Mouse (Mus musculus) c-Kit-positive CD71-positive TER-119-positive erythroid progenitor cells, embryonic 14.5 days (primary cell): ENCODE measurements at regions not wholly inside any gene's neighbourhood (a gene's known extent, or its start where the extent isn't known, plus 50 kb on each side); places are given as distances from the start of the nearest gene placed in this dataset.

Source experiments
- DNase-seq: peaks from one replicate; pipeline ENCODE4 v3.0.0-alpha.2; 2013; ENCODE audit warnings: low spot score

DNA sequence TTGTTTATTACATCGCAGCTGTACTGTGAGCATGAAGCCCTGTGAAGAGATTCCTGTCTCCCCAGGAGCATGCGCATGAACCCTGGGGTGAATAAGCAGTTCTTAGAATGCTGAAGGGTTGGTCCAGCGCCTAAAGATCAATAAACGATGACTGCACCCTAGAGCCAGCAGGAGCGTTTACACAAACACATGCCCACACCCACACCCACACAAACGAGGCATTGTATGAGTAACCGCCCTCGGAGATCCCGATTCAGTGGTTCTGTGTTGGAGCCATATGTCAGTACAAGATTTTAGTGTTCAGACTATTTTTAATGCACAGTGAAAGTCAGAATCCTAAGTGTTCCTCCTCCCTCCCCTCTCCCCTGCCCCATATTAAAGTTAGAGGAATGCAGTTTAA, 57.3 kb downstream of the Edn1 start:
- DNase-seq: no peak

DNA sequence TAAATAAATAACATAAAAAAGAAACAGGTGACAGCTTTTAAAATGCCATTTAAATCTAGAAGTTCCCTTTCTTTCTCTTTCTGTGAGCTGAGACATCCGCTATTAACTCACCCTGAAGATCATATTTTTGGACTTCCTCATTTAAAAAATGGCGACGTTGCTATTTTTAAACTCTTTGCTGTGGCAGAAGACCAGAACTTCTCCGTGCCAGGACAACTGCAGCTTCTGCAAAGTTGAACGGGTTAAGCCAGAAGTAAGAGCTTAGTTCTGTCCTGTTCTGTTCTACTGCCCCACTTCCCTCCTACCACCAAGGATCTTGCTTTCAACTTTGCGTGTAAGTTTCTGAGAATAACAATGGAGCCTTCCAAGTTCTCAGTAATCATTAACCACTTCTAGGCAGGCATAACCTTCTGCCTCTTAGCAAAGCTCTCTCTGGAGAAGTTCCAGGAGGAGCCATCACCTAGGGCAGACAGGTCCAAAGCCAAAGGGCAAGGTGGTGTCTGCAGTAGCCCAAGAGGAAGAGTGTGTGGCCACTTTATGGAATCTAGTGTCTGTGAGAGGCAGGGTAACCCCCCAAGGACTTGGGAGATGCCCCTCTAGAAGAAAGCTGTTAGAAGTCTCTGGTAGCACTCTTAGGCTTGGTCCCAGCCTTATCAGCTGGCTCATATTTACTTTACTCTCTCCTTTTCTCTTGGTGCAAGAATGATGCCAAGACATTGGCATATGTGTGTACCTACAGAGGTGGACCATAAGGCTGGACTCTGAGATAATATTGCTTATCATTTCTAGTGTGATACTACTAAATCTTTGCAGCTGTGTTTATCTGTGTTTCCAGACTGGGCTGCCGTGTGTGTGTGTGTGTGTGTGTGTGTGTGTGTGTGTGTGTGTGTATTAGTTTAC, 66.6 kb downstream of the Edn1 start:
- DNase-seq: no peak

DNA sequence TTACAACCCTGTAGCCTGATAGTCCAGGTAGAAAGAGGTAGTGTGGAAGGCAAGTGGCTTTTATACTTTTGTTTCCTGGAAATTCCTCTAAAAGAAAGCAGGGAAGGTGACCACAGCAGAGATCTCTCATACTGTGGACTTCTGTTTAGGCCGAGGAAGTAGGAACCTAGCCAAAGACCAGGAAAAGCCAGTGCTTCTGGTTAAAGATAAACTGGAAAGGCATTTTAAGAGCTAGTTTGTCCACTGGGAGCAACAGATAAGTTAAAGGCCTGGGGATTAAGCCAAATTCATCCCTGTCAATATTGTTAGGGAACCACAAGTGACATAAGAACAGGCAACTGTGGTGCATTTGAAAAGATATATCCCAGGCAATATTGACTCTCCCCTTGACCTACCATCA, 68.5 kb downstream of the Edn1 start:
- DNase-seq: no peak

DNA sequence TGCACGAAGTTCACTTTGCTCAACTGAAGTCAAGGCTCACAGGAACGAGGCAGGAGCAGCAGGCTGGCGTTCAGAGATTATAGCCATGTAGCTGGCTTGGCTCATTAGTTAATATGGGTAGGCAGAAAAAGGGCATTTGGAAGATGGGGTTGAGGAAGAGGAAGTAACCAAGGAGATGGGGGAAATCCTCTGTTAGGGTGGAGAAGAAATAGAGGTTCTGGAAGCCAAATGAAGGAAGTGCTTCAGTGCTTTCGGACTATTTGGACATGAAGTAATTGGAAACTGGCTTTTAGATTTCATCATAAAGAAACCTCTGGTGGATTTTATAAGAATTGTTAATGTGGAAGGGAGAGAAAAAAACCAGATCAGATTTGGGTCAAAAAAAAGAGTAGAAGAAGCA, 70.9 kb downstream of the Edn1 start:
- no peak for DNase-seq

DNA sequence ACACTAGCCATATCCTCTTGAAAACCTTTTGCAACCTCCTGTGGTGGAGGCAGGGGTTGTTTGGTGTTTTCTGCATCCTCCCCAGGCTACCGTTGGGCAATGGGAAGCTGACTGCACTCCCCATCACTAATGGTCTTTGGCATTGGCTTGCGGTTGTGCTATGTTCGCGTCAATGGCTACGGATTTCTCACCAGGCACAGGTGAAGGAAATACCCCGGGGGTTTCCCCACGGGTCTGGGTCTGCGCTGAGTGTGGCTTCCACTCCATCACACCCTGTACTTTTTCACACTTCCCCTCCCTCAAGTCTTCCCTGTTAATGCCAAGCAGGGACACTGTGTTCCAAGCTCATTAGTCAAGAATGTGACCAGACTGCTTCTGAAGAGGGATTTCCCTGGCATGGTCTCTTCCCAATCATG, 72.9 kb downstream of the Edn1 start:
- DNase-seq: no peak

DNA sequence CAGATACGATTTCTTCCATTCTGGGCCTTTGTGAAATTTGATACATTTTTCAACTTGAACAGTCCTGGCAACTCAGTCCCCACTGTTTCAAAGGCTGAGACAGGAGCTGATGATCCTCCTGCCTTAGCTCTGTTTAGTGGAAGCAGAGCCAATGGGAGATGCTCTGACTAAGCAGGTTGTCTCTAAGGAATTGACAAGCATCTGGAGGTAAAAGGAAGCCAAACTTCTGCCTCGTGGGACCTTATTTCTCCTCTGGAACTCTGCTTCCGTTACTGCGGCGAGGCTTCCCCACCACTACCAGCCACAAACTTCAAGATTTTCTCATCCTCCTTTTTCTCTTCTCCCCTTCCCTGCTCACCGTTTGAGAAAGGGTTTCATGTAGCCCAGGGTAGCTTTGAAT, 78.4 kb downstream of the Edn1 start:
- no peak for DNase-seq

DNA sequence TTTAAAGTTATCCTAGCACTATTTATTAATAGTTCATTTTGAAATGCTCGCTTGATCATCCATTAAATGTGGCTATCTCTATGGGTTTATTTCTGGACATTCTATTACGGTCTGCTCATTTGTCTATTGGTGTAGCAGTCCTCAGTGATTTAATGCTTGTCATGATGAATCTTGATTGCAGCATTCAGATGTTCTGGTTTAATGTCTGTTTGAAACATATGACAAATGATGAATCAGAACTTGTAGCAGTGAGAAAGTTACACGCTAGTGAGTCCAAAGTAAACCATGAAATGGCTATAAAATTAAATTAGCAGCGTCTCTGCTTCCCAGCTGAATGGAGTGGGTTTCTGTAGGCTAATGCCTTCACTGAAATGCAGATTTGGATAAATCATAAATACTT, 81.8 kb downstream of the Edn1 start:
- no peak for DNase-seq

DNA sequence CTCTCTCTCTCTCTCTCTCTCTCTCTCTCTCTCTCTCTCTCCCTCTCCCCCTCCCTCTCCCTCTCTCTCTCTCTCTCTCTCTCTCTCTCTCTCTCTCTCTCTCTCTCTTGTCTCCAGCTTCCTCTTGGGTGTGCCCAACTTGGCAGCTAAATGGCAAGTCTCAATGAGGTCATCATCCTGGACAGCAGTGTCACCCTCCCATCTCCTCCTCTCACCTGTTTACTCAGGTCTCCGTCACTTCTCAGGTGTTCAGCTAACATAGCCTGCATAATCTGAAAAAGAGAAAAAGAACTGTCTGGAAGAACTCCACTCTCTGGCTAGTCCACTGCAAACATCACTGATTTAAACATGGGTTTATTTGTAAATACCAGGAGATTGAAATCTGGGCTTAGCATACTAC, 89.1 kb downstream of the Edn1 start:
- no peak for DNase-seq

DNA sequence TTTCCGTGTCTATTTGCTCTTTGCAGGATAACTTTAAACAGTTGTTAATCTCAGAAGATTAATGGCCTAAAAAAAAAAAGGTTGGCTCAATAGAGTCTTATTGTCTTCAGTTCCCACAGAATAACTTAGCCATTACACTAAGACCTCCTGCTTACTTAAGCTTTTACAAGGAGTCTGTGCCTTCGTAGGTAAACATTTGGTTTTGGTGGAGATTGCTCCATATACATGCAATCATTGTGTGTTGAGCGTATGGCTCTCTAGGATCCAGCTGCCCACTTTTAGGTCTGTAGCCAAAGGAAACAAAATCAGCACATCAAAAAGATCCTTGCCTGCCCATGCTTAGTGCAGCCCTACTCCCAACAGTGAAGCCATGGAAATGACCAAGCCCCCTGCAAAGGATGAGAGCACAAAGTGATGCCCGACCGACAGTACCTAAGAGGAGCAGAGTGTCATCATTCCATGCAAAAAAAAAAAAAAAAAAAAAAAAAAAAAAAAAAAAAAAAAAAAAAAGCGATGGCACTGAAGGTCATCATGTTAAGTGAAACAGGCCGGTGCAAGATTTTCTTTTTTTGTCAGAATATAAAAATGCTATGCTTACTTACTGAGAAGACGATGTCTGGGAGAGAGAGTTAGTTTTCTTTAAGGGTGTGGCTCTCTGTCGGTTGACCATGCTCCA, 90.2 kb downstream of the Edn1 start:
- no peak for DNase-seq

DNA sequence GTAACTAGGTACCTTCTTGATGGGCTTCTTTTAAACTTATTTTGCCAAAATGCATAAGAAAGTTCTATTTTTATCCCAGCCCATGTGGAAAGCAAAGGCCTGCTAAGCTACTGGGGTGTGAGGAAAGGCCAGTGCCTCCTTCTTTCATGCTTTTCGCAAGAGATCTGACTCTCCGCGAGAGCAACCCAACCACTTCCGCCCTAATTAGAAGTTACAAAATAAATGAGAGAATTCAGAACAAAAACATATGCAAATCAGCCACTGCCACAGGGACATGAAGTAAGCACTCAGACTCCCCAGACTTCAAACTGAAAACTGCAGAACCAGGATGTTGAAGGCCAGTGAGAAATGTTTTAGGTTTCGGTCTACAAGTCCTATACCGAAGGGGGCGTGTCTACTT, 91.4 kb downstream of the Edn1 start:
- no peak for DNase-seq

DNA sequence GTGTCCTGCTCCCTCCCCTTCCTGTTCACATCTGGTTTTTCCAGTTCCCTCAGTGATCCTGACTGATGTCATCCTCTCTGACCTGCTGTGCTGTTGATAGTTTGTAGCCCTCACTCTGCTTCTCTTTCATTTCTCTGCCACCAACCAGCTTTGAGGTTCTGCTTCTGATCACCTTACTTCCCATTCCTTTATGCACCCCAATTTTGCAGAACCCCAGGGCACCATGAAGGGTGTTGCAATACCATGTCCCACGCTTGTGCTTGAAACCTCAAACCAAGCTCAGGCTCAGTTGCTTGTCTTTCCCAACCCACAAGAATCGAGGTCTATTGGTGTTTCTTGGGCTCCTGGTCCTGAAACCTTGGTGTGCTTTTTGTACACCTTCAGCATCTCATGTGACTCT, 93.3 kb downstream of the Edn1 start:
- DNase-seq: no peak

DNA sequence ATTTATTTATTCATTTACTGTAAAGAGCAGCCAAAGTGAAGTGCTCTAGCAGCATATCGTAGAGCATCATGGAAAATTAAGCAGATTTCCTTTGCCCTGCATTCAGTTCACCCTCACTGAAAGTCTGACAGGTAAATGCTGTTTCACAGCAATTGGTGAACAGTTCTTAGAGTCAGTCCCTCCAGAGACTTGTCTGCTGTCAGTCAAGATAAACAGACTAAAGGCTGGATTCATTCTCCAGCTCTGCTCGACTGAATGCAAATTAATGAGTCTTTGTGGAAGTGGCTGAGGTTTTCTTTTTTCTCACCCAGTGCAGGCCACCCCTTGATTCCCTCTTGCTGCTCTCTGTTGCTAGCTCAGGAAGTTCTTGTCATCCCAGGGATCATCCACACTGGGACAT, 100.2 kb downstream of the Edn1 start:
- DNase-seq: no peak

DNA sequence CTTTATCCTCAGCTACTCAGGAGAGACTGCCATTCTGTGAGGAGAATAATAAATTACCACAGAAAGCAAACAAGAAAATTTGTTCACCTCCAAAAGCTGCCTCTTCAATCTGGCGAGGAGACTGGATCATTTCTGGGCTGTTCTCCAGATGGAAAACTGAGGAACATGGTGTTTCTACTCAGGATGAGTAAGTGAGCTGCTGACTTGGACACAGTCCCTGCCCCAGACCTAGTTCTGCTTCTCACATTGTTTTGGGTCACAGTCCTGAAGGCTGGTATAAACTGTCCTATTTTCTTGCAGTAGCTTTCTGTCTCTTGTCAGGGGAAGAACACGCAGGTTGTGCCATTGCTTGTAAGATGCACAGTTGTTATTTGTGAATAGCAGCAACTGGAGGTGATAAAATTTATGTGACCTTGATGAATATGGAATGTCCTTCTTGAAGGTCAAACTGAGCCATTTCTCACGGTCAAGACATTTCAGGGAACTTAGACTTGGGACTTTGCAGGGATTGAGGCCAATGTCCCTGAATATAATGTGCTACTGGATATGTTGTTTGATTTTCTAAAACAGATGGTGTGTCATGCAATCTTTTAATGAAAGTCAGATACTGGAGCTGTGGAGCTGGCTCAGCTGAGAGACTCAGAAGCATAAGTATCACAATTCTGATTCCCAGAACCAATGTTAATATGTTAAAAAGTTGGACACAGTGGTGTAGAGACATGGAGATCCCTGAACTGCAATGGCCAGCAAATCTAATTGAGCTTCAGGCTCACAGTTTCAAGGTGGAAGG, 102.2 kb downstream of the Edn1 start:
- no peak for DNase-seq

DNA sequence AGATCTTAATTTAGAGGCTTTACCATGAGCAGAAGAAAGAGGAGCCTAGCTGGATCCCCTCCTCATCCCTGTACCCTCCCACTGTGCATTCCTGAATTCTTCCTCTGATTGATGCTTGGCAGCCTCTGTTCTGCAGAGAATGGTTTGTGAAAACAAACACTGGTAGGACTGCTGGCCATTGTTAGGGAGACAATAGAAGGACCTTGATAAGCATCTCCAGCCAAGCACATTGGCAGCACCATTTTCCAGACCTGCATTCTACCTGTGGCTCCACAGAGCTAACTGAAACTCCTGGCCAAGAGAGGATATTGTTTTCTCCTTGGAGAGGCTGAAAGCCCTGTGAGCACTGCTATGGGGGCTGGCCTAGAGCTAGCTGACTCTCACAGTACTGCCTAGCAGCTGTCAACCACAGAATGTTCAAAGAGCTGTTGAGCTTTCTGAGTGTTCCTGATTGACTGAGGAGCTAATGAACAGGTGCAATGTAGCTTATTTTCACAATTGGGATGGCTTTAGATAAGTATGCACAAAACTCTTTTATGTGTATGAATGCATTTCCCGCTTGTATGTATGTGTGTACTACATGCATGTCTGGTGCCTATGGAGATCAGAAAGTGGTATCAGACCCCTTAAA, 111.5 kb downstream of the Edn1 start:
- DNase-seq: no peak

DNA sequence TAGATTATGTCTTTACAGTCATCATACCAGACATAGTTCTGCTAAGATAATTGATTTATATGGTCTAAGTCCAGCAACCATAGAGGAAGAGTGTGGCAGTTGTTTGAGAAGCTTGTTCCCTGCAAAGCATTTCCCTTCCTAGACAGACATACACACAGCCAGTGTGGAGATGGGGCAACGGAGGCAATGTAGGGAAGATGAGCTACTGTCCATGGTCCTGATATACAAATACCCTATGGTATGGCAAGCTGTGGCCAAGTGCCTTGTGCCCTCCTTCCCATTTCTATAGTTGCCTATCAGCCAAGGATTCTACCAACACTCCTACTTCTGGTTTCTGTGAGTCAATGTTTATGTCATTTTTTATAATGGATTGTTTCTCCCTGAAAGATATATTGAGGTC, 145.6 kb downstream of the Edn1 start:
- DNase-seq: no peak

DNA sequence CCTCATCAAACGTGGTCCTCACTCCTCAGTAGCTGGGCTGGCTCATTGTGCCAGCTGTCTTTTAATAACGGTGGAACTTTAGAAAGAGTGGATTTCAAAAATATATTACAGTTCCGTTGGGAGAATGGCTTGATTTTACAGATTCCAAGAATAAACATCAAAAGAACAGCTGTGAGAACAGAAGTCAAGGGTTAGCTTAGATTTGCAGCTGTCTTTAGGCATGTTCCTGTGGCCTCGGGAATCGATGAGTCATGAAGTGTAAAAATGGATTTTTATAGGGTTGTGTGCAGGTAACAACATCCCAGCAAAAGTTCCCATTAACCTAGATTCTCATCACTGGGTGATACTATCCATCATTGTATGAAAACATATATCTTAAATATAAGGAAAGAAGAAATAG, 152.4 kb downstream of the Edn1 start:
- DNase-seq: no peak

DNA sequence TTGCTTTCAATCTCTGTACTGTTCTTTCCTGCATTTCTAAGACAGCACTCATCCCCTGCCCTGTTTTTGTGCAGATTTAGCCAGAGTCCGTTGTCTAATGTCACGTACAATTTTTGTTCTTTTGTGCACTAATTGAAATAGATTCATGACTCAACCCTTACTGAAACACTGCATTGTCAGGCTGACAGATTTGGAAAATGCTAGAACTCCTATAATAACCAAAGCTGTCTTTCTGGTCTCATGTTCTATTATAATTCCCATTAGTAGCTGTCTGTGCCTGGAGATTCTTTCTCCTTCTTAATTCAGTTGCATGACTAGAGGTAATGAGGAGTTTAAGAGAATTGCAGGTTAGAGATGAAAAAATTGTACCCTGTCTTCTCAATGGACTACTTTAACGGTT, 158.6 kb downstream of the Edn1 start:
- no peak for DNase-seq

DNA sequence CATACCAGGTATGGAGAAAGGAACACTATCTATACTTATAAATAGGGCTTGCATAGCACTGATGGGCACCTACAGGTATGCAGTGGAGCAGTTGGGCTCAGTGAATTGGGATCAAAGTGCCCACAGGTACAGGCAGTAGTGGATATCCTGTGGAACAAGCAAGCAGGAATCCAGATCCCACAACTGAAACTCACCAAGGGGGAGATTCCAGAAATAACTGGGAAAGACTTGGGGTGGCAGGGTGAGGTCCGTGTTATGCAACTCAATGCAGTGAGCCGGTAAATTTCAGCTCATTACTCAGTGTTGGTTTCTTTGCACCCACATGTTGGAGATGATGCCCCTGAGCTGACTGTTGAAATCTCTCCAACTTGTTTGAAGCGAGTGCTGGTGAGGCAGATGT, 177.5 kb downstream of the Edn1 start:
- DNase-seq: no peak

DNA sequence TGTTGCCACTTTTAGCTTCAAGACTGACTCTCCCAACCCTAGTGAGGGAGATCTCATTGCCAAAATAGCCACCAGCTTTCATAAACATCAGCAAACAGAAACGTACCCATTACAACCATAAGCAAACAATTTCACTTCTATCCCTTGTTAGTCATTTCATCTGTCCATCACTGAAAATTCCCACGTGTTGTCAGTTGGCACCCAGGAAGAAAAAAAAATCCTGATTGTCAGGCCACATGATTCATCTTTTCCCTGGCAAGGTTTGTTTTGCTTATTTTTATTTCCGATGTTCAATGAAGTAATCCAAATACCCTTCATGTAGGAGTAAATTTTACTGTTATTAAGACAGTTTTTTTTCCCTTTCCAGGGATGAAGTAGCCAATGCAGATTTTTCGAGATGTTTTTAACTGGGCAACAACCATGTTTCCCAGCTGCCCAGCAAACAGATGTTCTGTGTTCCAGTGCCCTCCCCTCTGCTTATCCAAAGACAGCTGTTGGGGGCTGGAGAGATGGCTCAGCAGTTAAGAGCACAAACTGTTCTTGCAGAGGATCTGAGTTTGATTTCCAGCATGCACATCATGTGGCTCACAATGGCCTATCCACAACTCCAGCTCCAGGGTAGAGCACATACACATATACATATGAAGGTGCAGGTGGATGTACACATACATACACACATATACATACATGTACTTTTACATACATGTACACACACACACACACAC, 189.3 kb upstream of the Phactr1 start:
- DNase-seq: no peak

DNA sequence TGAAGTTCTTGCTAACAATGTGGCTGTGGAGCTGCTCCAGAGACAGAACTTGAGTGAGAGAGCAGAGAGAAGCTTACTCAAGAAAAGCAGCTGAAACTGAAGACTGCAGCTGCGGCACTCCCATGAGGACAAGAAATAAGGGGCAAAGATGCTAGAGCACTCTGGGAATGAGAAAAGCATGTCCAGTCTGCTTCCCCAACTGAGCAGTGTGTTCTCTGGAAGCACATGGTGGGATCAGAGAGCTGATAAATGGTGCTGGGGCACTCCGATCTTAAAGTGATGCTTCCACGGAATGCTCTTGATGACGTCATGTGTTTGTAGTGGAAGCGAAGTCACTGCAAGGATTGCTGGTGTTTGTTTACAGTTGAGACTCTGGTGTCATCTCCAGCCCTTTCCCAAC, 186.1 kb upstream of the Phactr1 start:
- DNase-seq: no peak

DNA sequence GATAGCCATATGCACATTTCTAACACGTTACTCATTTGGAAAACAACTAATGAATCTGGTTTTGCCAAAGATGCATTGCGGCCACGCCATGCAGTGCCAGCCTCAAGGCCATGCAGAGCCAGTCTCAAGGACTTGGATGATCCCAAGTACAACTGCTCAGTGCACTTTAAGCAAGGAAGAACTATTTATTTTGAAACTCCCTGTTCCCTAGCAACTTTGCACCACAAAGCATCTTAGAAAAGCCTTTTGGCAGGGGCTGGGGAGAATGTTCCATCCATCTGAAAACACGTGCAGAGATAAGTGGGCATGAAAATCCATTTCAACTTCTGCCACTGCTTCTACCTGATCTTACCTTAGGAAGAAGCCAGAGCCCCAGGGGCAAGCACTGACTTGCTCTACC, 182.1 kb upstream of the Phactr1 start:
- no peak for DNase-seq

DNA sequence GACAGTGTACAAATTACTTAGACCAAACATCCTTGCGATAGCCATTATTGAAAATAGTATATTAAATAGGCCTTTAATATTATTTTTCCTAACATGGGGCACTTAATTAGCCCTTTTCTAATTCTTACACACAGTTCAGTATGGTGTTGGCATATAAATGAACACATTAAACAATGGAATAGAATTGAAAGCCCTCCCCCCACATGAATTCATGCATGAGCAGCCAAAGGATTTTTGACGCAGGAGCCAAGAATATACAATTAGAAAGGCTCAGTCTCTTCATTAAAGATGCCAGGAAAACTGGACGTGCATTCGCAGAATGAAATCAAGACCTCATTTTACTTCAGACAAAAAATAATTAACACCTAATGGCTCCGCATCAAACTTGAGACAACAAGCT, 172.9 kb upstream of the Phactr1 start:
- no peak for DNase-seq
